Mouse (Mus musculus): ENCODE results near the gene Allc.

The Allc gene

GRCm38 (mm10) chr12:28579132-28579531 is 3.2 kb downstream of the Allc start:
- peak; percentile 33 for DNase-seq (ENCODE audit: low read depth)

DNA sequence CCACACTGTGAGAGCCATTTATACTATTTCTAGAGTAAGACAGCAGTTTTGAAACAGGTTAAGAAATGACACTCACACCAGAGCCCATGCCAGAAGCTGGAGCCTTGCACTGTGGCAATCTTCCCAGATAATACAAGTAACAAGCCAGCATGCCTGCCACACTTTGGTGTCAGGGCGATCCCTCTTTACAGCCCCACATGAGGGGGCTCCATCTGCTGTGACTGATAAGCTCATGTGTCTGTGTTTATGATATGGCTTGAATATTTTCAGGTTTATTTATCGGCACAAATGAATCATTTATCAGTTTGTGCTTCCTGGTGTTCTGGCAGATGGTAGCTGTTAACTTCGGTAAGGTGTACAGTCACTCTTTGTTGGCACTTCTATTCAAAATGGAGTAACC is 4.2 kb downstream of the Allc start:
- DNase-seq (ENCODE audit: low read depth): no peak

DNA sequence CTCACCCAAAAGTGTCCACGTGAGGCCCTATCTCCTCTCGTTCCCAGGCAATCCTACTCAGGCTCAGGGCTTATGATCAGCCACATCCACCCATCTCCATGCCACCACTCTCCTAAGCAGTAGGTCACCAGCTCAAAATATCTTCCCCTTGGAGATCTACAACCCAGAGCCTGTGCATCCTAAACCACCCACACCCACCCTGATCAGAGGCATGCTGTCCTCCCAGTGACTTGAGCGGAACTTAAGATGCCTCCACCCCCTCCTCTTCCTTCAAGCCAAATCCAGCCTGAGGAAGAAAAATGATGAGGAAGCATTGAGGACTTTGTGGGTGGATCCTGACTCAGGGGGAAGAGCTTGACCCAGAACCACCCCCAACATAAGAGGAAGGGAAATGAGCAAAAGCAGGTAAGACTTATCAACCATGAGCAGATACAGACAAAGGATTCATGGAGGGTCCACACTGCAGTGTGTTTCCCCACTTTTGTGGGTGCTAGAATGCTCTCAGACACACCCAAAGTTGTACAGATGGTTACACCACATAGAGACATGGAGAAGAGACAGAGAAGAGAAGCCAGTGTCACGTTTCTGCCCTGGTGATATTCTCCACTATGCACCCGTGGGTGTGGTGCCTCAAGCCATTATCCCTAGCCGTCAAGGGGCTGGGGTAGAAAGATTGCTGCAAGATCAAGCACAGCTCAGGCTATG is 6.8 kb downstream of the Allc start:
- DNase-seq (ENCODE audit: low read depth): no peak

- no peak for DNase-seq (ENCODE audit: low read depth)
Observed at GRCm38 (mm10) chr12:28572241-28572640, 10.1 kb downstream of the Allc start.

DNA sequence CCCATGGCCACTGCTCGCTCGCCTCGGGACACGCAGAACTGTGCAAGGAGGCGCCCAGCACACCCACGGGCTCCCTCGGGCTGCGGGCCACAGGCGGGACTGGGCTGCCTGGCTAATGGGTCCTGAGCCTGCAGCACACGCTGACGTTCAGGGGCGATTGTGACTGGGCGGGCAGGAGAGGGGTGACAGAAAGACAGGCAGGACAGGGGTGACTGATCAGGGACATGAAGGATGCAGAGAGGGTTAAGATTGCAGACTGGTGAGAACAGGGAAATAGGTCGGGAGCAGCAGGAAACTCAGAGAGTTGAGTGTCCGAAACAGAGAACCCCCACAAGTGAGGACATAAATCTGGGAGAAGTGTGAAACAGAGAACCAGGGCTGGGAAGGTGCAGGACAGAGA is 30.0 kb downstream of the Allc start, which contains the start of gene Dcdc2c:
Dcdc2c (minus strand) TSS at position 101 of the 400 bp plus-strand sequence.
- no peak for DNase-seq (ENCODE audit: low read depth)

DNA sequence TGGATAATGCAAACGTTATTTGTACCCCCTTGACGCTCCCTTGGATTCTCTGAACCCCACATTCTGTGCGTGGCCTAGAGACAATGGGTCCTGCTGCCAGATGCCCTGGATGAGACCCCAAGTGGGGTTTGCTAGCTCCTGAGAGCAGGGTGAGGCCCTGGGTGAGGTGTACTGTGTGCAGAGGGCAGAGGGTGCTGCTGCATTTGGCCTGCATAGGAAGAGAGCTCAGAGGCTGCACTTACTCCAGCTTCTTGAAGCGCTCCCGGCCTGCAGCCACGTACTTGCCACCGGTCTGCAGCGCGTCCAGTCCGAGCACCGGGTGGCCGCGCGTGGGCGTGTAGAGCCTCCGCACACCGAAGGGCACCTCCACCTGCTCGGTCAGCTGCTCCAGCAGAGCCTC is 30.5 kb downstream of the Allc start:
- DNase-seq (ENCODE audit: low read depth): no peak

GRCm38 (mm10) chr12:28548887-28549286 is 33.4 kb downstream of the Allc start:
- DNase-seq (ENCODE audit: low read depth): no peak

DNA sequence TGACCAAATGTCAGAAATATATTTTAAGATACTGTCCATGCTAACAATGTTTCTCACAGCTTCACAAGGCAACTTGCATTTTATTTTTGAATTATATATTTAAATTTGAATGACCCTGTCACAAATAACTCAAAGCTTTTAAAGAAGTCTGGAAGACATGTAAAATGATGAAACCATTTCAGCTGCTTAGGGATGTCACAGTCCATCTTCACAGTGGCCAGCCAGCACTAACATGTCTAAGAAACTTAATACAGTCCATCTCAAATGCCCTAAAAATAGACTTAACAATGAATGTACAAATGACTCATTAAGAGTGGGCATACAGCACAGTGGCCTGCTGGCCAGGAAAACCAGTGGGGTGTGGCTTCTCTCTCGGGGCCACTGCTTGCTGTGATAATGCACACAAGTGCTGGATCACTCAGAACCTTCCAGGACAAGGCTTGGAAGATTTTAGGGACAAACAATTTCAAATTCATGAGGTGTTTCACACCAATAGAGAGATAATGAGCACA is 68.0 kb downstream of the Allc start:
- DNase-seq (ENCODE audit: low read depth): no peak

GRCm38 (mm10) chr12:28509699-28510280 is 72.5 kb downstream of the Allc start:
- no peak for DNase-seq (ENCODE audit: low read depth)

Data from NIH3T3 (cell line).